Mouse (Mus musculus): ENCODE results near the gene Plekha6.

The Plekha6 gene

DNA sequence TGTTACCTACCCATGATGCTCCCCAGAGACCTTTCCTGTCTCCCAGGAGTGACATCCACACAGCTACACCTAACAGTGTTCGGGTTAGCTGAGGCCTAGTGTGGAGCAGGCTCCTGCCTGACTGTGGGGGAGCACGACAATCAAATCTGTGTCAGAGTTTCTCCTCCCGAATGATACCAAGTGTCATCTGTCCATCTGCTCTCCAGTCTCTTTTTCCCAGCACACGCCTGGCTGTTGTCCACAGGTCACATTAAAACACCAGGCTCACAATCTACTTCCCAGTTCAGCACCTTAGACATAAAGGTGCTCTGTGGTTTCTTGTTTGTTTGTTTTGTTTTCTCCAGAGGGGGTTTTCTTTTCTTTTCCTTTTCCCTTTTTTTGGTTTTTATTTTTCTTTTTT lies 48.3 kb downstream of the Plekha6 start:
- CTCF ChIA-PET, result no interaction called here

DNA sequence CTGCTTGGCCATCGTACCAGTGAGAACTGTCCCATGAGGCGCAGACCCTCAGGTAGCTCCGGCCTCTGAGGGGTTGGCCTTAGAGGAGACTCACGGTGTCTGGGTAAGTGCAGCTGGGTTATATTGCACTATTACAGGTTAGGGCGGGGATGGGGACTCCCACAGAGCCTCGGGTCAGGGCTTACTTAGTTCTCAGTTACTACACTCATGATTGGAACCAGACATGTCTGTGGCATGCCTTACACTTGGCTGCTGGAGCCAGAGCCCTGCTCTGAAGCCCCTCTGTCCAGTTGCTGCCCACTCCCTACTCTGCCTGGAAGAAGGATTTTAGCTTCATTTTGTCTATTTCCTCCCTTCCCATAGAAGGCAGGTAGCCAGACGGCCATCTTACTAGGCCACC lies 49.1 kb downstream of the Plekha6 start:
- CTCF ChIA-PET, result no interaction called here

DNA sequence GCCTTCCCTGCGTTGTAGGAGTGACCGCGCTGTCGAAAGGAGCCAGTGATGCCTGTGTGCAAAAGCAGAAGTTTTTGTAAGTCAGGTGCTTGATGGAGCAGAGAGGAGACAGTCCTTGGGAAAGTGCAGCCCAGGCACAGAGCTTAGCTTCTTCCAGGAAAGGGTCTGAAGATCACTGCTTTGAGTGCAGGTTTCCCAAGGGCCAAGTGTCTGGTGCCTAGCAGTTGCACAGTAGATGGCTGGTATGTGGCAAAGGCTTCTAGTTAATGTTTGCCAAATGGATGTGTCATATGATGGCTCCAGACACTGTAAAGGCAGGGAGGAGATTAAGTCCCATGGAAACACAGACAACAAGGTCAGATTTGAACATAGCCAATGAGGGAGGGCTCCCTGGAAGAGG lies 49.9 kb downstream of the Plekha6 start:
- CTCF ChIA-PET, result no interaction called here

DNA sequence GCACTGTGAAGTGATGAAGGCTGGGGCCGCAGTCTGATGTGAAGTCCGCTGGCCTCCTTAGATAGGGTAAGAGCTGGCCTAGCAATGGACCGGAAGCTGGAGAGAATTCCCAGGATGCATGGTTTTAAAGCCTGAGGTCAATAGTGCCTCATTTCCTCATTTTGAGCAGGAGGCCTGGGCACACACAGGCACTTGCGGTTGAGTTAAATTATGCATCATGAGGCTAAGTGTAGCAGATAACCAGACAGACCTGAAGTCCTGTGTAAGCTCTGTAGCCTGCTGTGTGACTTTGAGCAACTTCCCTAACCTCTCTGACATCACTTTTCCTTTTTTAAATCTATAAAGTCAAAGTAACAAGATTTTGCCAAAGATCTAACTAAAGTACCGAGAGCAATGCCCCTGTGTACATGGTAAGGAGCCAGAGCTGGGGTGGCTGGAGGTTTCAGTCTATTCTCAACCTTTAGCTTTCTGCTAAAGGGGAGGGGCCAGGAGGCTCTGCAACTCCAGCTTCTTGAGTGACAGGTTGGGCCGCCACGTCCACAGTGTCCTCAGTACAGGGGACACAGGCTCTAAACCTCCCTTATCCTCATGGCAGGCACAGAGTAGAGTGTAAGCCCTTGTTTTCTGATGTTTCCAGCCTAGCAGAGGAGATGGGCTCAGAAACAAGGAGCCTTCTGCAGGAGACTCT lies 50.8 kb downstream of the Plekha6 start:
- CTCF ChIA-PET, result no interaction called here

DNA sequence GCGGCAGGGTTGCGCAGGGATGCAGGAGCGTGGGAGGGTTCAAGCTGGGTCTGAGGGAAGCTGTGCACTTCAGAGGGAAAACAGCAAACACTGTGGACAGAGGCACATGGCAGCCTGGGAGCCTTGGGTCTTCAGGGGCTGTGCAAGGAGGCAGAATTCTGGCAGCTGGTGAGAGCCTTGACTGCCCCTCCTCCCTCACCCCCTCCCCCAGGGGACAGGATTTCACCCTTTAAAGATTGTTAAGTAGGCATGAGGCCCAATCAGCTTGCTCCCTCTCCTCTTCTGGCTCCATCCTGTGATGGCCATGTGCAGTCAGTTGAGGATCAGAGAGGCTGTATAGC lies 51.3 kb downstream of the Plekha6 start:
- CTCF ChIA-PET, result no interaction called here

DNA sequence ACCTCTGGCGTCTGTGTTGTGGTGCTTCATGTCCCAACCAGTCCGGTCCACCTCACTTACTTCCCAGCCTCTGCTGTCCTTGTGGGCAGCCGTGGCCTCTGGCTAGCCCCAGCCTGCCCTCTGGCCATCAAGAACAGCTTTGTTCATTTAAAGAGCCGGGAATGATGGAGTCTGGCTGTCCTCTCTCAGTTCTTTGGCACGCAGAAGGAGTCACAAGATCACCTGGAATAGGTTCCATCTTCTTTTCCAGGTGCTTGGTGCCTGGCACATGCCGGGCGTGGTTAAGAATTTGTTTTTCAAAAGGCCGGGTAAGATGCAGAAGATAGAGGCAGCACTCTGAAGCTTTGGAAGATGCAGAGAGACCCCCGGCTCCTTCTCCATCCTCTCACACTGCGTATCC lies 51.7 kb downstream of the Plekha6 start:
- CTCF ChIA-PET, result no interaction called here

DNA sequence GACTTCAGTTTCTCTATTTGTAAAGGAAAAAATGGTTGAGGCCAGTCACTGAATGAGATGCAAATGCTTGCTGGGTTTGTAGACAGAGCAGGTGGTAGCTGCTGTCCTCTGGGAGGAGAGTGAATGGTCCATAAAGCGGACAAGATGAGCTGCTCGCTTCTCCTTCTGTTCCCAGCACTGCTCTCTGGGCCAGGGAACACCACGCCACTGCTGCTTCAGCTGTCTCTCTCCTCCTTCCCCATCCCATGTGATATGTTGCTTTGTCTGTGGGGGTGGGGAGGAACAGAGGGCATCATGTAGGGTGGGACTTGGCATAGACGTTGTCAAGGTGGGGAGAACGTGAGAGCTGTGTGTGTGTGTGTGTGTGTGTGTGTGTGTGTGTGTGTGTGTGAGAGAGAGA lies 53.0 kb downstream of the Plekha6 start:
- CTCF ChIA-PET, result no interaction called here

DNA sequence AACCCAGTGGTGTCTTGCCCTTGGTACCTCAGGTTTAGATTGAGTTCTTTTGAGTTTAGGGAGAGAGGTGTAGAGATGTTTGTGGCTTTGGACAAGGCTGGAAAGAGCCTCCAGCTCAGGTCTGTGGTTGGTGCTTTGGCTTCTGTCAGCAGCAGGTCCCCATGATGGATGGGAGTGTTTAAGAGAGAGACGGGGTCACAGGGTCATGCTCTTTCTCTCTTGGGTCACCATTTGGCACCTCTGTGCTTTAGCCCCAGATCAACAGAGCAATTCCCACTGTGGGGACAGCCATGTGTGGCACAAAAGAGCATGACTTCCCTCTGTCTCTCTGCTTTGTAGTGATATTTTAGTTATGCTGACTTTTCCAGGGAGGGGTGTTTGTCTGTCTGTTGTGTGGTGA lies 55.1 kb downstream of the Plekha6 start:
- CTCF ChIA-PET, result no interaction called here

- CTCF ChIA-PET, result no interaction called here
Measured at GRCm38 (mm10) chr1:133221459-133221858, 57.4 kb downstream of the Plekha6 start.

- CTCF ChIA-PET, result no interaction called here
Measured at GRCm38 (mm10) chr1:133222445-133222995, 58.5 kb downstream of the Plekha6 start.

DNA sequence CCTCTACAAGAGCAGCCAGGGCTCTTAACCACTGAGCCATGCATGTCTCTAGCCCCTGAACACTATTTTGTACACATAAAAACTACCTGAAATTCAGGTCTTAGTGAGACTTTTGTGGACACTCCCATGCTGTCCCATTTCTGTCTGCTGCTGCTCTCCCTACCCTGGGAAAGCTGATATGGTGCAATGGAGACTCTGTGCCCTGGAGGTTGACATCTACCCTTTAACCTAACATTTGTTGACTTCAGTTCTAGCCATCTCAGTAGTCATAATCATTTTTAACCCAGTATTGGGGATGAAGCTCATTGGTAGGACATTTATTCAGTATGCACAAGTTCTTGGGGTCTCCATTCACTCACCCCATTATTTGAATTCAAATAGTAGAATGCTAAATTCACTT lies 60.7 kb downstream of the Plekha6 start:
- CTCF ChIA-PET, result interaction anchor here (0.7 kb wide), 1 partner anchor 68 kb away, joined by 3 read pairs; no protein-coding TSS in a partner anchor

DNA sequence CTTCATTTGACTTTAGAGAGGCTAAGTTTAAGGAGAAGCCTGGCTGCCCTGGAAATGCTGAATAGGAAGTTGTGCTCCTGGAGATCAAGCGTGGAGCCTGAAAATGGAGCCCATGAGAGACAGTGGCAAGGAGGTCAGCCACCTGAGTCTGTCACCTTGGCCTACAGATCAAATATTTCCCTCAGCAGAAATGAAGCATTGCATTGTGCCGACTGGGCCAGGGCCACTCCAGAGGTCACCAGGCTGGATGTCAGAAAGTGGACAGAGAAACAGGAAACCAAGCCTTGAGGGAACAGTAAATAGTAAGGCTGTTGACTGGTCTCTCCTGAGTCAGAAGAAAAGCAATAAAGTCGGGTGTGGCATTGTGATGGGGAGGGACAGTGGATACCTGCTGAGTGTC lies 61.1 kb downstream of the Plekha6 start:
- CTCF ChIA-PET, result interaction anchor here (0.7 kb wide), 1 partner anchor 68 kb away, joined by 3 read pairs; no protein-coding TSS in a partner anchor

DNA sequence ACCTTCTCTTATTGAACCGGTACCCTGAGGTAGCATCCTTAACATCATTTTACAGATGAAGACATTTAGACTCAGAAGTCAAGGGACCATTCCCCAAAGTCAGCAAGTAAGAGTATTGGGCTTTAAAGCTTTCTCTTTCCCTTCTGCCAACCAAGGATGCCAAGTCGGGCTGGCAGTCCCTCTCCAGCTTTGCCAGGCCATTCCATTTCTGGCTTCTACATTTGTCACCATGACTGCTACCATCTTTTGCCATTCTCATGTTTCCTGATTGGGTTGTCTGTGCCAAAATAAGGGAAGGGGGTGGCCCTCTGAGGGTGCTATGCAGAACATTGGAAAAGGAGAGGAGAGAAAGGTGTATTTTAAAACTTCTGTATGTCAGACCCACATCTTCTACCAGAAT lies 61.6 kb downstream of the Plekha6 start:
- CTCF ChIA-PET, result no interaction called here

- CTCF ChIA-PET, result no interaction called here
Measured at GRCm38 (mm10) chr1:133225963-133226660, 62.1 kb downstream of the Plekha6 start.

GRCm38 (mm10) chr1:133226928-133227327 lies 62.9 kb downstream of the Plekha6 start:
- CTCF ChIA-PET, result no interaction called here

GRCm38 (mm10) chr1:133227378-133227777 lies 63.4 kb downstream of the Plekha6 start:
- CTCF ChIA-PET, result no interaction called here

- CTCF ChIA-PET, result no interaction called here
Measured at GRCm38 (mm10) chr1:133228809-133229487, 64.9 kb downstream of the Plekha6 start.

DNA sequence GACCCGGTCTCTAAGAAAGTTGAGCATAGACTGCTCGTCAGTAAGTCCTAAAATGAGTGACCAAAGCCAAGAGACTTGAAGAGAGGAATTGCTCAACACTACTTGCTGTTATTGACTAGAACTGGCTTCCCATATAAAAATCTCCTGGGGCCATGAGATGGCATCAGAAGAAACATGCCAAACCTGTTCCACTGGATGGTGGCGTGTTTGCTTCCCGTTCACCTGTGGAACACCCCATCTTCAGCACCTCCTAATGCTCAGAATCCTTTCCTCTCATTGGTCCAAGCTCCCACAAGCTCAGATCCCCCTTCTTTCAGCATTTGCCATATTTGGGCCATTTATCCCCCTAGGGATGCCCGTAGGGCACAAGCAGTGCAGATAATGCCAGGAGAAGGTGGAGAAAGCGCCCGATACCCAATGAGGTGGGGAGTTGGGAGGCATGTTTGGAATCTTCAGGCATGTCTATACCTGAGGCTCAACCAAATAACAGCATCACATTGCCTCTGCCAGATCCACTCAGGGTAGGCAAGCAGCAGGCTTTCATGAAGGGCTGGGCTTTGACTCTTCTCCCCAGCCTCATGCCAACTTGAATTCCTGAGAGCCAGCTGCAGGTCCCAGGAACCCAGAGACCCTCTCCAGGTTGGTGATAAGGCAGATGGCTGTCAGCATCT lies 67.6 kb downstream of the Plekha6 start:
- CTCF ChIA-PET, result no interaction called here

DNA sequence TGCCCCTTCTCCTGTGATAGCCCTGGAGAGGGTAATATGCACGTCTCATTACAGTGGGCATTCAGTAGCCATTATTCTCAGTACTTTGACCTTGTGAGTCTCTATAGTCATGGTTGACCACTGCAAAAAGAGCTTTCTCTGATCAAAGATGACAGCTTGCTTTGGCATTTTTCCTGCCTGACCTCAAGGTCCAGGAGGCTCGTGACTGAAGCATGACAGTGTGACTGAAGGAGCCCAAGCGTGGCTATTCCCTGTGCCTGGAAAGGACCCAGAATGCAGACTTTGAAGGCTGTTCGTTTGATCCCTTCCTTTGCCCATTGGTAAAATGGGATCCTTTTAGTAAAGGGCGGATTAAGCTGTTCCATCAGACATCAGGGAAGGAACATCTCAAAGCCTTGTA lies 71.9 kb downstream of the Plekha6 start:
- CTCF ChIA-PET, result no interaction called here

GRCm38 (mm10) chr1:133236693-133237440 lies 72.9 kb downstream of the Plekha6 start:
- CTCF ChIA-PET, result interaction anchor here (0.5 kb wide), 1 partner anchor 71 kb away, joined by 5 read pairs; no protein-coding TSS in a partner anchor

DNA sequence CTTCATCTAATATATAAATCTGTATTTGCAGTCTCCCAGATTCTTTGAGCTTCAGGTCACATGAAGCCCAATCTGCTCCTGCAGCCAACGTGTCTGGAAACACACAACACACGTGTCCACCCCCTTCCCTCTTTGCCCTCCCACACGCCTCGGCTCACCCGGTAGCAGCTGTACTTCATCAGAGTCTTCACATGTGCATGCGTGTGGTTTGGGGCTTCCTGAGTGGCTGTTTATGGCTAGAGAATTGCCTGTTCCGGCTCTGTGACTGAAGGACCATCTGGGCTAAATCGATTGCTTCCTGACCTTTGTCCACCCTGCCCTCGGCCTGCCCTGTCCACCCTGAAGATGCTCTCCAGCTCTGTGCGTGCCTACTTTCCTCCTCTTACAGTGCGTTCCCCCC lies 73.7 kb downstream of the Plekha6 start:
- CTCF ChIA-PET, result interaction anchor here (0.7 kb wide), 2 partner anchors 29 to 251 kb away, joined by 3 to 4 read pairs; no protein-coding TSS in a partner anchor

Data from spleen, embryonic (tissue).